ENCODE assay signal across 24 mouse cellular contexts in the genomic region with DNA sequence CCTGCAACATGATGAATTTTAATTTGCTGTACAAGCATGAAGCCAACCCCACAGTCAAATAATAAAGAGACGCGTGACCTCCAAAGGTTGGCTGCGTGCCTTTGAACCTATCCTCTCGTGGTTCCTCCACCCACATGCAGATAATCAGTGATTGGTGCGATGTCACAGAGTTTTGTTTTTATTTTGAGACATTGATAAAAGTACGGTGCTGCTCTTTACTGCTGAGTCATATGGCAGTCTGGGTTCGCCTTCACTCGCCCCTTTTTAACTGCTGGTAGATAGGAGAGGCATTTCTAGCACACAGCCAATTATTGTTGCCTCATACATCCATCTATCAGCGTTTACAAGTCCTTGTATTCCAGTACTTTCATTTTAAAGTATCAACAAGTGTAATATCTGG. TPM values are rescaled to one million over a fixed set of nuclear protein-coding genes. Genes with fewer than 3 reads are reported as not detected.
A peak's percentile ranks its signal among the peaks of the same experiment; 100 is the strongest.
DNase-seq lines count a peak whose midpoint lies in the region; ATAC-seq lines count a peak whose summit lies in the region.
"Had no signal": no experiment of that assay in that cellular context is flagged by ENCODE, and none has a peak within 500 bp of the region (broad histone marks: within the 10 kb centered on the region; RNA-seq: fewer than 3 reads in every experiment).

No protein-coding gene starts in this region.

- intact Hi-C loops in heart, postnatal 25 days (cut with DNase I), result no loop called here

- DNase-seq in heart, adult 18-20 months, result peak; percentile 58 to 67
- no peak for DNase-seq in heart, postnatal 25 days (ENCODE audit: low spot score)
- peak; percentile 65 for DNase-seq in ovary, adult 18-20 months (ENCODE audit: low spot score)
- no peak for DNase-seq in ovary, postnatal 36 days (ENCODE audit: low spot score)
- peak; percentile 23 for DNase-seq in adrenal gland, postnatal 10 days
- no peak for DNase-seq in retina, postnatal 1 day
- DNase-seq: B cell, adult 2 months; cerebellum, adult 11 months; cerebellum, adult 9-10 months; embryo, embryonic 11 days; gastrocnemius, postnatal 36 days; kidney, adult 9 months; kidney, postnatal 10 days; liver, embryonic 13.5 days; lung, adult 18-20 months; lung, postnatal 10 days; midbrain, embryonic 14.5 days; right cerebral cortex, adult 18-20 months; spleen, adult 18-20 months; thymus, adult 18-20 months; thymus, postnatal 25 days had no signal

- ATAC-seq in granulocyte monocyte progenitor cell, adult 5-6 weeks (replicated peaks; ENCODE audit: poor library complexity, severe bottlenecking), result no peak
- ATAC-seq: forebrain, embryonic 14.5 days; intestine, embryonic 16.5 days had no signal

RNA-seq across cellular contexts. Expression of a gene that starts 34.0 kb away (rescaled TPM):
- 10 to 100 TPM; 17.5 to 20.7 TPM for total RNA-seq in heart, adult 18-20 months (2021)
- 10 to 100 TPM; 16.3 to 21.6 TPM for total RNA-seq in heart, postnatal 25 days (2021)
- total RNA-seq in adrenal gland, postnatal 10 days (2021), result 1 to 10 TPM; 3.5 to 5.0 TPM
- not detected in 2 replicates for total RNA-seq in granulocyte monocyte progenitor cell, adult 5-6 weeks (2014; fragmentation: Nextera tagmentation)
- not detected in 2 replicates for total RNA-seq in granulocyte monocyte progenitor cell, adult 5-6 weeks (2017)

Comparison
In these comparisons a context has a peak if more than half of its experiments do, and no peak if none do; other contexts are left out.
1. DNase-seq: peak in heart, adult 18-20 months (2 of 2), ovary, adult 18-20 months (single experiment) and adrenal gland, postnatal 10 days (single experiment); none in heart, postnatal 25 days (single experiment), ovary, postnatal 36 days (single experiment) and retina, postnatal 1 day (single experiment).
2. RNA of a gene that starts 34.0 kb away (total RNA-seq): 16.3 to 21.6 TPM in heart, postnatal 25 days, 17.5 to 20.7 TPM in heart, adult 18-20 months and 3.5 to 5.0 TPM in adrenal gland, postnatal 10 days; not detected in granulocyte monocyte progenitor cell, adult 5-6 weeks; every median in the first group is over 4 times any median in the second.